Mouse (Mus musculus) embryonic facial prominence, embryonic 13.5 days (tissue): ENCODE results near the gene Hjurp. TPM values are rescaled to one million over a fixed set of nuclear protein-coding genes. Genes with fewer than 3 reads are reported as not detected.

Source experiments
- ATAC-seq: fragments of 200-750 bp; cut with Nextera tagmentation; 2 replicates; pipeline ENCODE4 v1.8.0; 2017; ENCODE audit warnings: low read depth; ENCODE audit not compliant: insufficient number of reproducible peaks, insufficient read depth, low FRiP score, low TSS enrichment
- H3K27ac ChIP-seq: fragments of 300-500 bp; sonication (generic); 2 replicates; pipeline ENCODE4 v1.5.1; 2015; ENCODE audit warnings: moderate library complexity, mild to moderate bottlenecking, inconsistent platforms
- H3K27me3 ChIP-seq: fragments of 300-500 bp; sonication (generic); 2 replicates; pipeline ENCODE4 v1.6.1; 2015; ENCODE audit warnings: mild to moderate bottlenecking, inconsistent platforms
- H3K36me3 ChIP-seq: fragments of 300-500 bp; sonication (generic); 2 replicates; pipeline ENCODE4 v1.6.1; 2015; ENCODE audit warnings: mild to moderate bottlenecking, inconsistent platforms
- H3K4me1 ChIP-seq: fragments of 300-500 bp; sonication (generic); 2 replicates; pipeline ENCODE4 v1.6.1; 2015; ENCODE audit warnings: inconsistent platforms
- H3K4me2 ChIP-seq: fragments of 300-500 bp; sonication (generic); 2 replicates; pipeline ENCODE4 v1.6.1; 2015; ENCODE audit warnings: moderate library complexity, mild to moderate bottlenecking, inconsistent platforms
- H3K4me3 ChIP-seq: fragments of 300-500 bp; sonication (generic); 2 replicates; pipeline ENCODE4 v1.5.1; 2015; ENCODE audit warnings: mild to moderate bottlenecking, inconsistent platforms
- H3K9ac ChIP-seq: fragments of 300-500 bp; sonication (generic); 2 replicates; pipeline ENCODE4 v1.6.1; 2015; ENCODE audit warnings: mild to moderate bottlenecking, inconsistent platforms
- H3K9me3 ChIP-seq: fragments of 300-500 bp; sonication (generic); 2 replicates; pipeline ENCODE4 v1.6.1; 2016; ENCODE audit warnings: inconsistent platforms
- WGBS: fragments of 180-500 bp; shearing (Covaris S2); methylation state at CpG from one replicate; pipeline ENCODE4 v1.1.7; 2015; ENCODE audit warnings: mixed read lengths; 5-methylcytosine and 5-hydroxymethylcytosine counted together
- polyA plus RNA-seq: library from polyadenylated mRNA; unstranded; fragments of >200 nt; fragmentation: Nextera tagmentation; extraction: Ambion mirVana; gene quantifications from 2 replicates; pipeline ENCODE4 v1.2.1, GENCODE M21; 2015

Gene Hjurp
- polyA plus RNA-seq, 1 experiment from 2014 or later, result 198 TPM

GRCm38 (mm10) chr1:88286136-88286845 is 8.9 kb upstream of the Hjurp start:
- Histone ChIP-seq H3K9ac (no peak overlapping the region), H3K4me2 (no peak overlapping the region), H3K27me3 (no peaks in the 10 kb centered on the region), H3K36me3 (no peaks in the 10 kb centered on the region), H3K4me1 (no peaks in the 10 kb centered on the region), H3K9me3 (peaks cover 63% of the 10 kb centered on the region), H3K27ac (no peak overlapping the region), H3K4me3 (no peak overlapping the region)
- ATAC-seq, result no peak
- WGBS, result 81% methylated on average over 15 of the region's 15 CpGs

GRCm38 (mm10) chr1:88285652-88286051 is 8.2 kb upstream of the Hjurp start:
- H3K36me3 ChIP-seq, result no peaks in the 10 kb centered on the region
- WGBS, result 67% methylated on average over 5 of the region's 5 CpGs
- H3K4me2 ChIP-seq, result no peak overlapping the region
- H3K9me3 ChIP-seq, result peaks cover 62% of the 10 kb centered on the region
- no peaks in the 10 kb centered on the region for H3K27me3 ChIP-seq
- no peak overlapping the region for H3K9ac ChIP-seq
- H3K4me1 ChIP-seq, result no peaks in the 10 kb centered on the region
- H3K27ac ChIP-seq, result no peak overlapping the region
- ATAC-seq, result no peak
- H3K4me3 ChIP-seq, result no peak overlapping the region

- Histone ChIP-seq H3K4me2 (no peak overlapping the region), H3K9ac (no peak overlapping the region), H3K4me3 (no peak overlapping the region), H3K9me3 (peaks cover 55% of the 10 kb centered on the region), H3K36me3 (no peaks in the 10 kb centered on the region), H3K27ac (no peak overlapping the region), H3K4me1 (no peaks in the 10 kb centered on the region), H3K27me3 (no peaks in the 10 kb centered on the region)
- WGBS, result 61% methylated on average over 7 of the region's 7 CpGs
- peak; percentile 7; the same call in 1 of the 2 replicates for ATAC-seq
Measured at GRCm38 (mm10) chr1:88284946-88285320, 7.5 kb upstream of the Hjurp start.

- Histone ChIP-seq H3K4me2 (no peak overlapping the region), H3K27me3 (no peaks in the 10 kb centered on the region), H3K9me3 (peaks cover 54% of the 10 kb centered on the region), H3K36me3 (no peaks in the 10 kb centered on the region), H3K4me1 (no peaks in the 10 kb centered on the region), H3K9ac (no peak overlapping the region), H3K27ac (no peak overlapping the region), H3K4me3 (no peak overlapping the region)
- ATAC-seq, result peak; percentile 26
- 60% methylated on average over 10 of the region's 10 CpGs for WGBS
Measured at GRCm38 (mm10) chr1:88284228-88284945, 7.0 kb upstream of the Hjurp start.

GRCm38 (mm10) chr1:88283376-88284227 is 6.2 kb upstream of the Hjurp start:
- 78% methylated on average over 15 of the region's 15 CpGs for WGBS

GRCm38 (mm10) chr1:88282301-88282700 is 4.9 kb upstream of the Hjurp start:
- H3K9ac ChIP-seq, result no peak overlapping the region
- 0 out of 2 replicates have a peak, but pooled peaks cover 4% of the 10 kb centered on the region for H3K4me1 ChIP-seq
- peaks cover 45% of the 10 kb centered on the region for H3K9me3 ChIP-seq
- no peak overlapping the region for H3K4me3 ChIP-seq
- no peak overlapping the region for H3K27ac ChIP-seq
- ATAC-seq, result no peak
- H3K27me3 ChIP-seq, result no peaks in the 10 kb centered on the region
- WGBS, result 60% methylated on average over 3 of the region's 3 CpGs
- no peaks in the 10 kb centered on the region for H3K36me3 ChIP-seq
- no peak overlapping the region for H3K4me2 ChIP-seq

More at GRCm38 (mm10) chr1:88283376-88284227, 6.2 kb upstream of the Hjurp start:
- Histone ChIP-seq H3K4me1 (no peaks in the 10 kb centered on the region), H3K27ac (no peak overlapping the region), H3K4me2 (no peak overlapping the region), H3K9ac (no peak overlapping the region), H3K27me3 (no peaks in the 10 kb centered on the region), H3K4me3 (no peak overlapping the region), H3K36me3 (no peaks in the 10 kb centered on the region), H3K9me3 (peaks cover 54% of the 10 kb centered on the region)
- no peak for ATAC-seq

- H3K9ac ChIP-seq, result no peak overlapping the region
Measured at GRCm38 (mm10) chr1:88280006-88280690, 2.7 kb upstream of the Hjurp start.

GRCm38 (mm10) chr1:88279111-88280005 is 1.9 kb upstream of the Hjurp start:
- ATAC-seq, result no peak
- Histone ChIP-seq H3K27ac (no peak overlapping the region), H3K27me3 (no peaks in the 10 kb centered on the region), H3K9me3 (peaks cover 22% of the 10 kb centered on the region), H3K36me3 (peaks cover 16% of the 10 kb centered on the region), H3K4me3 (no peak overlapping the region), H3K9ac (no peak overlapping the region), H3K4me1 (peaks cover 23% of the 10 kb centered on the region), H3K4me2 (no peak overlapping the region)
- 62% methylated on average over 9 of the region's 9 CpGs for WGBS

More at GRCm38 (mm10) chr1:88280006-88280690, 2.7 kb upstream of the Hjurp start:
- Histone ChIP-seq H3K36me3 (peaks cover 8% of the 10 kb centered on the region), H3K4me1 (peaks cover 21% of the 10 kb centered on the region), H3K27ac (no peak overlapping the region), H3K4me3 (no peak overlapping the region), H3K9me3 (peaks cover 30% of the 10 kb centered on the region), H3K4me2 (no peak overlapping the region), H3K27me3 (no peaks in the 10 kb centered on the region)
- ATAC-seq, result no peak
- 73% methylated on average over 15 of the region's 15 CpGs for WGBS

GRCm38 (mm10) chr1:88277818-88278511 is 532 bp upstream of the Hjurp start:
- peak overlapping the region; percentile 84 for H3K27ac ChIP-seq
- no peak for ATAC-seq

GRCm38 (mm10) chr1:88276524-88277097 is 822 bp downstream of the Hjurp start:
- peak; percentile 5 for ATAC-seq
- 25% methylated on average over 10 of the region's 10 CpGs for WGBS

More at GRCm38 (mm10) chr1:88277818-88278511, 532 bp upstream of the Hjurp start:
- WGBS, result 66% methylated on average over 18 of the region's 18 CpGs
- Histone ChIP-seq H3K4me1 (peaks cover 23% of the 10 kb centered on the region), H3K27me3 (no peaks in the 10 kb centered on the region), H3K4me3 (peak overlapping the region; percentile 50), H3K9ac (peak overlapping the region; percentile 79), H3K9me3 (peaks cover 8% of the 10 kb centered on the region), H3K4me2 (peak overlapping the region; percentile 58), H3K36me3 (peaks cover 29% of the 10 kb centered on the region)

More at GRCm38 (mm10) chr1:88276524-88277097, 822 bp downstream of the Hjurp start:
- Histone ChIP-seq H3K9ac (peak overlapping the region; percentile 79), H3K4me3 (peak overlapping the region; percentile 50), H3K36me3 (peaks cover 42% of the 10 kb centered on the region), H3K27ac (peak overlapping the region; percentile 84), H3K9me3 (no peaks in the 10 kb centered on the region), H3K4me1 (peaks cover 23% of the 10 kb centered on the region), H3K4me2 (peak overlapping the region; percentile 58), H3K27me3 (no peaks in the 10 kb centered on the region)
